Mouse (Mus musculus) intestine, embryonic 16.5 days (tissue): Measurements from ENCODE around the gene Arhgap28. TPM values are rescaled to one million over a fixed set of nuclear protein-coding genes. Genes with fewer than 3 reads are reported as not detected.

Experiments
- ATAC-seq: fragments of 200-750 bp; cut with Nextera tagmentation; 2 replicates; pipeline ENCODE4 v1.8.0; 2017; ENCODE audit warnings: moderate TSS enrichment, moderate library complexity
- H3K27ac ChIP-seq: fragments of 300-500 bp; sonication (generic); 2 replicates; pipeline ENCODE4 v1.5.1; 2014; ENCODE audit warnings: mild to moderate bottlenecking, low read length
- H3K27me3 ChIP-seq: fragments of 300-500 bp; sonication (generic); replicated peaks from 2 replicates; pipeline ENCODE4 v1.6.1; 2014; ENCODE audit warnings: low read length, control low read depth, mixed read lengths; ENCODE audit not compliant: control insufficient read depth, insufficient read depth
- H3K36me3 ChIP-seq: fragments of 300-500 bp; sonication (generic); 2 replicates; pipeline ENCODE4 v1.6.1; 2014; ENCODE audit warnings: low read length, control low read depth; ENCODE audit not compliant: control insufficient read depth, insufficient read depth
- H3K4me1 ChIP-seq: fragments of 300-500 bp; sonication (generic); 2 replicates; pipeline ENCODE4 v1.6.1; 2014; ENCODE audit warnings: low read length, control low read depth, mixed read lengths; ENCODE audit not compliant: control insufficient read depth, insufficient read depth
- H3K4me2 ChIP-seq: fragments of 300-500 bp; sonication (generic); 2 replicates; pipeline ENCODE4 v1.6.1; 2014; ENCODE audit warnings: low read depth, low read length, control low read depth
- H3K4me3 ChIP-seq: fragments of 300-500 bp; sonication (generic); 2 replicates; pipeline ENCODE4 v1.5.1; 2014; ENCODE audit warnings: mild to moderate bottlenecking, low read length
- H3K9ac ChIP-seq: fragments of 300-500 bp; sonication (generic); 2 replicates; pipeline ENCODE4 v1.6.1; 2014; ENCODE audit warnings: low read depth, low read length
- H3K9me3 ChIP-seq: fragments of 300-500 bp; sonication (generic); 2 replicates; pipeline ENCODE4 v1.6.1; 2016; ENCODE audit warnings: low read length, control low read depth; ENCODE audit not compliant: control insufficient read depth
- WGBS: fragments of 180-500 bp; shearing (Covaris S2); extraction: QIAGEN DNeasy Blood & Tissue Kit; methylation state at CpG from one replicate; pipeline ENCODE4 v1.1.7; 2014; 5-methylcytosine and 5-hydroxymethylcytosine counted together
- polyA plus RNA-seq: library from polyadenylated mRNA; unstranded; fragments of >200 nt; fragmentation: Nextera tagmentation; extraction: Ambion mirVana; gene quantifications from 2 replicates; pipeline ENCODE4 v1.2.1, GENCODE M21; 2015

Arhgap28 gene
- polyA plus RNA-seq, 1 experiment from 2014 or later, result 12.7 TPM

GRCm38 (mm10) chr17:67995277-67995819 lies 8.6 kb downstream of the Arhgap28 start:
- H3K36me3 ChIP-seq, result no peaks in the 10 kb centered on the region
- 48% methylated on average over 2 of the region's 2 CpGs for WGBS
- peak; percentile 69 for ATAC-seq
- peaks cover 17% of the 10 kb centered on the region for H3K4me1 ChIP-seq
- H3K9me3 ChIP-seq, result no peaks in the 10 kb centered on the region
- H3K27ac ChIP-seq, result peak overlapping the region; percentile 20; the same call in 1 of the 2 replicates
- H3K4me3 ChIP-seq, result no peak overlapping the region
- H3K9ac ChIP-seq, result no peak overlapping the region
- H3K4me2 ChIP-seq, result no peak overlapping the region
- no peaks in the 10 kb centered on the region for H3K27me3 ChIP-seq

GRCm38 (mm10) chr17:67994861-67995260 lies 9.1 kb downstream of the Arhgap28 start:
- Histone ChIP-seq H3K27me3 (no peaks in the 10 kb centered on the region), H3K9me3 (no peaks in the 10 kb centered on the region), H3K4me1 (peaks cover 21% of the 10 kb centered on the region), H3K4me3 (no peak overlapping the region), H3K36me3 (no peaks in the 10 kb centered on the region), H3K9ac (no peak overlapping the region), H3K4me2 (no peak overlapping the region), H3K27ac (0 out of 2 replicates have a peak overlapping the region, but pooled peaks have one; percentile 20)
- ATAC-seq, result 0 out of 2 replicates have a peak, but pooled peaks have one; percentile 26
- WGBS, result 65% methylated on average over 7 of the region's 7 CpGs

- 90% methylated on average over 2 of the region's 2 CpGs for WGBS
- Histone ChIP-seq H3K9ac (no peak overlapping the region), H3K27ac (no peak overlapping the region), H3K27me3 (no peaks in the 10 kb centered on the region), H3K4me2 (no peak overlapping the region), H3K4me3 (no peak overlapping the region), H3K9me3 (no peaks in the 10 kb centered on the region), H3K4me1 (peaks cover 34% of the 10 kb centered on the region), H3K36me3 (no peaks in the 10 kb centered on the region)
- no peak for ATAC-seq
These were observed 10.4 kb downstream of the Arhgap28 start for GRCm38 (mm10) chr17:67993371-67994045.

GRCm38 (mm10) chr17:67989716-67990115 lies 14.2 kb downstream of the Arhgap28 start:
- H3K27ac ChIP-seq, result peak overlapping the region; percentile 70
- no peaks in the 10 kb centered on the region for H3K27me3 ChIP-seq
- ATAC-seq, result no peak
- 27% methylated on average over 5 of the region's 5 CpGs for WGBS
- no peaks in the 10 kb centered on the region for H3K36me3 ChIP-seq
- H3K4me2 ChIP-seq, result no peak overlapping the region
- no peak overlapping the region for H3K4me3 ChIP-seq
- H3K9me3 ChIP-seq, result no peaks in the 10 kb centered on the region
- H3K9ac ChIP-seq, result 0 out of 2 replicates have a peak overlapping the region, but pooled peaks have one; percentile 19
- peaks cover 25% of the 10 kb centered on the region for H3K4me1 ChIP-seq

GRCm38 (mm10) chr17:67988920-67989621 lies 14.8 kb downstream of the Arhgap28 start:
- H3K9me3 ChIP-seq, result no peaks in the 10 kb centered on the region
- no peak overlapping the region for H3K4me2 ChIP-seq
- peak; percentile 85 for ATAC-seq
- no peaks in the 10 kb centered on the region for H3K36me3 ChIP-seq
- WGBS, result 18% methylated on average over 15 of the region's 15 CpGs
- H3K27ac ChIP-seq, result peak overlapping the region; percentile 70
- H3K27me3 ChIP-seq, result no peaks in the 10 kb centered on the region
- no peak overlapping the region for H3K4me3 ChIP-seq
- peaks cover 27% of the 10 kb centered on the region for H3K4me1 ChIP-seq
- H3K9ac ChIP-seq, result 0 out of 2 replicates have a peak overlapping the region, but pooled peaks have one; percentile 24

- 38% methylated on average over 4 of the region's 4 CpGs for WGBS
- H3K4me1 ChIP-seq, result peaks cover 27% of the 10 kb centered on the region
- peak; percentile 68 for ATAC-seq
- no peaks in the 10 kb centered on the region for H3K36me3 ChIP-seq
- no peak overlapping the region for H3K4me2 ChIP-seq
- no peak overlapping the region for H3K4me3 ChIP-seq
- no peak overlapping the region for H3K27ac ChIP-seq
- H3K9ac ChIP-seq, result no peak overlapping the region
- no peaks in the 10 kb centered on the region for H3K27me3 ChIP-seq
- no peaks in the 10 kb centered on the region for H3K9me3 ChIP-seq
These were observed 18.4 kb downstream of the Arhgap28 start for GRCm38 (mm10) chr17:67985532-67985931.

- Histone ChIP-seq H3K27ac (no peak overlapping the region), H3K9ac (no peak overlapping the region), H3K9me3 (no peaks in the 10 kb centered on the region), H3K36me3 (no peaks in the 10 kb centered on the region), H3K4me3 (no peak overlapping the region), H3K4me2 (no peak overlapping the region), H3K27me3 (no peaks in the 10 kb centered on the region), H3K4me1 (peaks cover 17% of the 10 kb centered on the region)
- 73% methylated on average over 3 of the region's 3 CpGs for WGBS
- ATAC-seq, result no peak
These were observed 23.3 kb downstream of the Arhgap28 start for GRCm38 (mm10) chr17:67980573-67980972.

GRCm38 (mm10) chr17:67979248-67979647 lies 24.7 kb downstream of the Arhgap28 start:
- peak; percentile 39; the same call in 1 of the 2 replicates for ATAC-seq
- 59% methylated on average over 5 of the region's 5 CpGs for WGBS

GRCm38 (mm10) chr17:67978786-67979185 lies 25.1 kb downstream of the Arhgap28 start:
- Histone ChIP-seq H3K27ac (peak overlapping the region; percentile 20; the same call in 1 of the 2 replicates), H3K27me3 (no peaks in the 10 kb centered on the region), H3K4me2 (no peak overlapping the region), H3K36me3 (no peaks in the 10 kb centered on the region), H3K4me3 (no peak overlapping the region), H3K9ac (no peak overlapping the region), H3K4me1 (peaks cover 16% of the 10 kb centered on the region), H3K9me3 (no peaks in the 10 kb centered on the region)
- WGBS, result 21% methylated on average over 3 of the region's 3 CpGs
- ATAC-seq, result peak; percentile 61; the same call in 1 of the 2 replicates

More at GRCm38 (mm10) chr17:67979248-67979647, 24.7 kb downstream of the Arhgap28 start:
- no peaks in the 10 kb centered on the region for H3K27me3 ChIP-seq
- no peaks in the 10 kb centered on the region for H3K36me3 ChIP-seq
- no peaks in the 10 kb centered on the region for H3K9me3 ChIP-seq
- H3K4me2 ChIP-seq, result no peak overlapping the region
- H3K9ac ChIP-seq, result no peak overlapping the region
- H3K27ac ChIP-seq, result peak overlapping the region; percentile 20; the same call in 1 of the 2 replicates
- H3K4me3 ChIP-seq, result no peak overlapping the region
- peaks cover 17% of the 10 kb centered on the region for H3K4me1 ChIP-seq
